Mouse (Mus musculus) olfactory bulb, adult 2 months (tissue): ENCODE results near the gene BC035044. TPM values are rescaled to one million over a fixed set of nuclear protein-coding genes. Genes with fewer than 3 reads are reported as not detected.
A peak's percentile ranks its signal among the peaks of the same experiment; 100 is the strongest.

Source experiments
- H3K27ac ChIP-seq: fragments of 200-500 bp; 2 replicates; pipeline ENCODE4 v1.5.1; 2012; ENCODE audit warnings: low read depth, low read length; ENCODE audit not compliant: insufficient read depth
- H3K4me1 ChIP-seq: fragments of 200-500 bp; 2 replicates; pipeline ENCODE4 v1.6.1; 2012; ENCODE audit warnings: low read length; ENCODE audit not compliant: control insufficient read depth, insufficient read depth
- H3K4me3 ChIP-seq: fragments of 200-500 bp; 2 replicates; pipeline ENCODE4 v1.5.1; 2012; ENCODE audit warnings: mild to moderate bottlenecking, low read depth, low read length, moderate library complexity; ENCODE audit not compliant: insufficient read depth
- CTCF ChIP-seq: fragments of 200-500 bp; IDR thresholded peaks from 2 replicates; pipeline ENCODE4 v1.5.1; 2012; ENCODE audit warnings: low read depth, mild to moderate bottlenecking, low read length, moderate library complexity; ENCODE audit not compliant: insufficient read depth
- POLR2A ChIP-seq: fragments of 200-500 bp; IDR thresholded peaks from 2 replicates; pipeline ENCODE4 v1.6.1; 2012; ENCODE audit warnings: mild to moderate bottlenecking, low read depth, low read length, moderate library complexity; ENCODE audit not compliant: insufficient read depth
- WGBS: fragments of 180-500 bp; shearing (Covaris S2); methylation state at CpG from one replicate; pipeline ENCODE4 v1.1.7; 2018; 5-methylcytosine and 5-hydroxymethylcytosine counted together
- polyA plus RNA-seq: library from polyadenylated mRNA; stranded (reverse); fragments of >200 nt; gene quantifications from 2 replicates; pipeline ENCODE4 v1.2.4, GENCODE M21; 2012; ENCODE audit warnings: low replicate concordance; ENCODE audit not compliant: missing spikeins, insufficient read depth, insufficient read length

Gene BC035044
- polyA plus RNA-seq, 1 experiment, result not detected

GRCm38 (mm10) chr6:128837454-128838341, 53.2 kb downstream of the BC035044 start:
- 3% methylated on average over 14 of the region's 14 CpGs for WGBS
- TF ChIP-seq POLR2A (no peak), CTCF (no peak)

GRCm38 (mm10) chr6:128836955-128837334, 54.0 kb downstream of the BC035044 start:
- H3K27ac ChIP-seq, result no peak overlapping the region
- H3K4me1 ChIP-seq, result no peaks in the 10 kb centered on the region; the same call in 1 of the 2 replicates
- H3K4me3 ChIP-seq, result no peak overlapping the region
- TF ChIP-seq POLR2A (no peak), CTCF (no peak)
- WGBS, result 81% methylated on average over 6 of the region's 6 CpGs

More at GRCm38 (mm10) chr6:128837454-128838341, 53.2 kb downstream of the BC035044 start:
- Histone ChIP-seq H3K27ac (peak overlapping the region; percentile 59; the same call in 1 of the 2 replicates), H3K4me1 (no peaks in the 10 kb centered on the region; the same call in 1 of the 2 replicates), H3K4me3 (peak overlapping the region; percentile 99)

GRCm38 (mm10) chr6:128836191-128836954, 54.6 kb downstream of the BC035044 start:
- no peak overlapping the region for H3K4me3 ChIP-seq
- H3K27ac ChIP-seq, result no peak overlapping the region
- H3K4me1 ChIP-seq, result no peaks in the 10 kb centered on the region; the same call in 1 of the 2 replicates
- TF ChIP-seq CTCF (no peak), POLR2A (no peak)
- WGBS, result 74% methylated on average over 8 of the region's 8 CpGs

- 87% methylated on average over 4 of the region's 4 CpGs for WGBS
- Histone ChIP-seq H3K4me1 (no peaks in the 10 kb centered on the region; the same call in 1 of the 2 replicates), H3K27ac (no peak overlapping the region), H3K4me3 (no peak overlapping the region)
- TF ChIP-seq CTCF (no peak), POLR2A (no peak)
Observed at GRCm38 (mm10) chr6:128835571-128835970, 55.4 kb downstream of the BC035044 start.

- H3K4me1 ChIP-seq, result no peaks in the 10 kb centered on the region
- 92% methylated on average over 10 of the region's 10 CpGs for WGBS
- no peak overlapping the region for H3K4me3 ChIP-seq
- TF ChIP-seq POLR2A (no peak), CTCF (no peak)
- H3K27ac ChIP-seq, result no peak overlapping the region
Observed at GRCm38 (mm10) chr6:128833046-128833445, 57.9 kb downstream of the BC035044 start.

- no peaks in the 10 kb centered on the region for H3K4me1 ChIP-seq
- 71% methylated on average over 4 of the region's 4 CpGs for WGBS
- no peak overlapping the region for H3K4me3 ChIP-seq
- TF ChIP-seq POLR2A, result no peak
- TF ChIP-seq CTCF, result no peak
- no peak overlapping the region for H3K27ac ChIP-seq
Observed at GRCm38 (mm10) chr6:128829837-128830236, 61.1 kb downstream of the BC035044 start.

- 91% methylated on average over 3 of the region's 3 CpGs for WGBS
- no peaks in the 10 kb centered on the region for H3K4me1 ChIP-seq
- no peak for TF ChIP-seq CTCF
- no peak for TF ChIP-seq POLR2A
- H3K4me3 ChIP-seq, result no peak overlapping the region
- H3K27ac ChIP-seq, result no peak overlapping the region
Observed at GRCm38 (mm10) chr6:128826781-128827180, 64.1 kb downstream of the BC035044 start.

- 89% methylated on average over 6 of the region's 6 CpGs for WGBS
- TF ChIP-seq POLR2A, result no peak
- TF ChIP-seq CTCF, result no peak
- H3K4me3 ChIP-seq, result no peak within 1 kb of the TSS
Observed at GRCm38 (mm10) chr6:128826132-128826531, 64.8 kb downstream of the BC035044 start, which contains the start of the genes Gm44511 and Klrb1b. Gene Gm44511, minus strand, starts transcription at chr6:128826315. Gene Klrb1b, minus strand, starts transcription at chr6:128826331.

More at GRCm38 (mm10) chr6:128826132-128826531, 64.8 kb downstream of the BC035044 start, which contains the start of the genes Gm44511 and Klrb1b:
- Histone ChIP-seq H3K27ac (no peak within 1 kb of the TSS), H3K4me1 (no peaks in the 10 kb centered on the region)
